Comparison of ENCODE assay signal across 21 mouse cellular contexts in the genomic region with DNA sequence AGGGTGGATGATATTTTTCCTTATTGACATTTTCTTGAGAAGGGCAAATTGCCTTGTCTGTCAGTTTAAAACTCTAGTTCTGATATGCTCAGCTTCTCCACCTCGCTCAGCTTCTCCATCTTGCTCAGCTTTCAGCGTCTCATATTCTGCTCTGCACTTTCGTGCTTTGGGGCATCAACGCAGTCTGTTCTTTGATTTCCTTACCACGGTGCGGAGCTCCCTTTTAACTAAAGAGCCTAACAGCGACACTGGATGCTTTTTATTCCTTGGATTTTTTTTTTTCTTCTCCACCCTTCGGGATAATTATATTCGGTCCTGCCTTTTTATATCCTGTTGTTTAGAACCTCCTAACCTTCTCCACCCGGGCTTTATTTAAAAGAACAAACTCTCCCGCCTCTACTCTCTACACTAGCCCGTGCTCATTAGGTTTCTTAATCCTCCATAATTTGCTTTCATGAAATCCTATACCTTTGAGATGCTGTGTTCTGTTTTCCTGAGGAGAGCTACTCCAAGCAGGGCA.
DNase-seq lines count a peak whose midpoint lies in the region; ATAC-seq and TF ChIP-seq lines count a peak whose summit lies in the region.
"Had no signal": no experiment of that assay in that cellular context is flagged by ENCODE, and none has a peak within 500 bp of the region (broad histone marks: within the 10 kb centered on the region; RNA-seq: fewer than 3 reads in every experiment).

No protein-coding gene starts in this region.

- 39% methylated on average over 12 of the region's 12 CpGs for WGBS in embryonic facial prominence, embryonic 10.5 days
- WGBS in forebrain, embryonic 12.5 days, result 3% methylated on average over 12 of the region's 12 CpGs
- WGBS in limb, embryonic 12.5 days, result 17% methylated on average over 12 of the region's 12 CpGs
- 49% methylated on average over 12 of the region's 12 CpGs for WGBS in hindbrain, postnatal 0 days

- no peaks in the 10 kb centered on the region for H3K36me3 ChIP-seq in embryonic facial prominence, embryonic 10.5 days (replicated peaks)
- H3K36me3 ChIP-seq in forebrain, embryonic 12.5 days (replicated peaks), result no peaks in the 10 kb centered on the region
- no peaks in the 10 kb centered on the region for H3K36me3 ChIP-seq in limb, embryonic 12.5 days
- H3K36me3 ChIP-seq in hindbrain, postnatal 0 days (ENCODE audit: insufficient read depth, low read length), result no peaks in the 10 kb centered on the region
- H3K36me3 ChIP-seq: liver, embryonic 15.5 days; neural tube, embryonic 13.5 days had no signal

- peak overlapping the region; percentile 26 for H3K4me2 ChIP-seq in forebrain, embryonic 12.5 days
- peak overlapping the region; percentile 45 for H3K4me2 ChIP-seq in limb, embryonic 12.5 days
- no peak overlapping the region for H3K4me2 ChIP-seq in hindbrain, postnatal 0 days (ENCODE audit: low read depth, low read length)
- H3K4me2 ChIP-seq: liver, embryonic 15.5 days; neural tube, embryonic 13.5 days had no signal

- peak; percentile 28; the same call in 1 of the 2 replicates for ATAC-seq in forebrain, embryonic 12.5 days (ENCODE audit: low FRiP score)
- no peak for ATAC-seq in limb, embryonic 12.5 days (ENCODE audit: insufficient number of reproducible peaks, insufficient read depth, low FRiP score, low TSS enrichment, low read depth)
- ATAC-seq in hindbrain, postnatal 0 days, result no peak
- ATAC-seq: hindbrain, embryonic 16.5 days had no signal

- no peak overlapping the region for H3K4me3 ChIP-seq in embryonic facial prominence, embryonic 10.5 days
- H3K4me3 ChIP-seq in forebrain, embryonic 12.5 days (replicated peaks), result no peak overlapping the region
- no peak overlapping the region for H3K4me3 ChIP-seq in limb, embryonic 12.5 days (replicated peaks)
- H3K4me3 ChIP-seq in hindbrain, postnatal 0 days (ENCODE audit: low read length), result no peak overlapping the region
- H3K4me3 ChIP-seq: heart, embryonic 10.5 days; liver, embryonic 15.5 days; neural tube, embryonic 13.5 days had no signal

- H3K27me3 ChIP-seq in embryonic facial prominence, embryonic 10.5 days (replicated peaks; ENCODE audit: low read depth, poor library complexity, severe bottlenecking), result no peaks in the 10 kb centered on the region
- no peaks in the 10 kb centered on the region for H3K27me3 ChIP-seq in forebrain, embryonic 12.5 days
- H3K27me3 ChIP-seq in limb, embryonic 12.5 days, result no peaks in the 10 kb centered on the region
- H3K27me3 ChIP-seq in hindbrain, postnatal 0 days (ENCODE audit: insufficient read depth, low read length), result no peaks in the 10 kb centered on the region
- H3K27me3 ChIP-seq: liver, embryonic 15.5 days; neural tube, embryonic 13.5 days had no signal

- no peak for TF ChIP-seq CTCF in hindbrain, postnatal 0 days (IDR thresholded peaks at IDR 0.05; ENCODE audit: low read depth)

- H3K9ac ChIP-seq in forebrain, embryonic 12.5 days, result no peak overlapping the region
- no peak overlapping the region for H3K9ac ChIP-seq in limb, embryonic 12.5 days (replicated peaks)
- H3K9ac ChIP-seq in hindbrain, postnatal 0 days (replicated peaks; ENCODE audit: low read length), result no peak overlapping the region
- H3K9ac ChIP-seq: liver, embryonic 15.5 days; neural tube, embryonic 13.5 days had no signal

- peak; percentile 6 for DNase-seq in heart, adult 11 months
- DNase-seq in heart, postnatal 14 days, result no peak
- no peak for DNase-seq in embryonic facial prominence, embryonic 10.5 days (ENCODE audit: low spot score)
- DNase-seq in yolk sac, embryonic 10.5 days (ENCODE audit: low spot score), result no peak
- no peak for DNase-seq in hindbrain, postnatal 0 days (ENCODE audit: low spot score)
- no peak for DNase-seq in layer of hippocampus, postnatal 10 days (ENCODE audit: low spot score in 2 of 2)
- DNase-seq: adrenal gland, adult 2 months; cerebellum, adult 18-20 months; gastrocnemius, postnatal 36 days; heart, postnatal 10 days; kidney, adult 2 months; kidney, postnatal 36 days; lung, postnatal 10 days; right cerebral cortex, postnatal 25 days; thymus, postnatal 4 days had no signal

- peaks cover 47% of the 10 kb centered on the region for H3K4me1 ChIP-seq in embryonic facial prominence, embryonic 10.5 days
- H3K4me1 ChIP-seq in forebrain, embryonic 12.5 days, result peaks cover 37% of the 10 kb centered on the region
- H3K4me1 ChIP-seq in limb, embryonic 12.5 days (replicated peaks), result peaks cover 35% of the 10 kb centered on the region
- no peaks in the 10 kb centered on the region for H3K4me1 ChIP-seq in hindbrain, postnatal 0 days (ENCODE audit: insufficient read depth, low read length)
- H3K4me1 ChIP-seq: liver, embryonic 15.5 days had no signal

- H3K27ac ChIP-seq in embryonic facial prominence, embryonic 10.5 days (replicated peaks), result peak overlapping the region; percentile 64
- peak overlapping the region; percentile 83 for H3K27ac ChIP-seq in forebrain, embryonic 12.5 days
- H3K27ac ChIP-seq in limb, embryonic 12.5 days, result peak overlapping the region; percentile 83
- no peak overlapping the region for H3K27ac ChIP-seq in hindbrain, postnatal 0 days
- H3K27ac ChIP-seq: liver, embryonic 15.5 days; neural tube, embryonic 13.5 days had no signal

- intact Hi-C loops in heart, postnatal 14 days (cut with DNase I), result no loop called here

- H3K9me3 ChIP-seq in embryonic facial prominence, embryonic 10.5 days, result no peaks in the 10 kb centered on the region
- H3K9me3 ChIP-seq in forebrain, embryonic 12.5 days, result no peaks in the 10 kb centered on the region
- no peaks in the 10 kb centered on the region for H3K9me3 ChIP-seq in limb, embryonic 12.5 days
- H3K9me3 ChIP-seq in hindbrain, postnatal 0 days (ENCODE audit: low read length), result no peaks in the 10 kb centered on the region
- H3K9me3 ChIP-seq: heart, embryonic 10.5 days; liver, embryonic 15.5 days; neural tube, embryonic 13.5 days had no signal
